Comparison of ENCODE assay signal across 12 mouse cellular contexts in genomic region chr15:79431925-79432324, GRCm38 (mm10). TPM values are rescaled to one million over a fixed set of nuclear protein-coding genes. Genes with fewer than 3 reads are reported as not detected.
DNase-seq lines count a peak whose midpoint lies in the region; ATAC-seq and TF ChIP-seq lines count a peak whose summit lies in the region.
"Had no signal": no experiment of that assay in that cellular context is flagged by ENCODE, and none has a peak within 500 bp of the region (broad histone marks: within the 10 kb centered on the region; RNA-seq: fewer than 3 reads in every experiment).

No protein-coding gene starts in this region.

- H3K4me1 ChIP-seq in heart, adult 2 months (ENCODE audit: control insufficient read depth, insufficient read depth, low read length), result peaks cover 38% of the 10 kb centered on the region
- peaks cover 39% of the 10 kb centered on the region for H3K4me1 ChIP-seq in heart, postnatal 0 days (ENCODE audit: control insufficient read depth, insufficient read depth)
- H3K4me1 ChIP-seq in olfactory bulb, adult 2 months (ENCODE audit: control insufficient read depth, insufficient read depth, low read length), result peaks cover 45% of the 10 kb centered on the region

- H3K27ac ChIP-seq in heart, adult 2 months, result peak overlapping the region; percentile 63
- H3K27ac ChIP-seq in heart, postnatal 0 days (ENCODE audit: low read depth), result peak overlapping the region; percentile 88
- peak overlapping the region; percentile 8; the same call in 1 of the 2 replicates for H3K27ac ChIP-seq in olfactory bulb, adult 2 months (ENCODE audit: insufficient read depth, low read depth, low read length)
- H3K27ac ChIP-seq: forebrain, embryonic 12.5 days had no signal

- no peak overlapping the region; the same call in 1 of the 2 replicates for H3K4me3 ChIP-seq in heart, adult 2 months
- H3K4me3 ChIP-seq in heart, postnatal 0 days (ENCODE audit: low read depth, low read length), result no peak overlapping the region
- no peak overlapping the region for H3K4me3 ChIP-seq in olfactory bulb, adult 2 months (ENCODE audit: insufficient read depth, low read depth, low read length)
- H3K4me3 ChIP-seq: forebrain, embryonic 12.5 days had no signal

- no peak overlapping the region; the same call in 1 of the 2 replicates for H3K9ac ChIP-seq in heart, adult 2 months (ENCODE audit: low read depth, low read length)
- no peak overlapping the region; the same call in 1 of the 2 replicates for H3K9ac ChIP-seq in heart, postnatal 0 days (replicated peaks; ENCODE audit: low read depth, low read length)
- H3K9ac ChIP-seq: forebrain, embryonic 12.5 days had no signal

- intact Hi-C loops in heart, adult 2 months (cut with DNase I), result no loop called here
- intact Hi-C loops in heart, postnatal 14 days (cut with DNase I), result no loop called here

- peaks cover 13% of the 10 kb centered on the region for H3K36me3 ChIP-seq in heart, adult 2 months (ENCODE audit: control insufficient read depth, insufficient read depth, low read length)
- peaks cover 54% of the 10 kb centered on the region for H3K36me3 ChIP-seq in heart, postnatal 0 days (replicated peaks; ENCODE audit: control insufficient read depth, insufficient read depth, low read length)

- peak; percentile 24; the same call in 1 of the 2 replicates for ATAC-seq in heart, postnatal 0 days (ENCODE audit: insufficient read depth, low read depth)
- ATAC-seq: CD4-positive, CD25-positive, alpha-beta regulatory T cell, adult 4 months; inflammation-experienced regulatory T-cells, adult 6 months had no signal

- H3K4me2 ChIP-seq in heart, postnatal 0 days (ENCODE audit: low read depth, low read length), result peak overlapping the region; percentile 36
- H3K4me2 ChIP-seq: forebrain, embryonic 12.5 days had no signal

- no peak for DNase-seq in heart, adult 2 months
- no peak for DNase-seq in heart, postnatal 14 days
- DNase-seq in lung, postnatal 10 days, result peak; percentile 51
- DNase-seq in lung, postnatal 36 days, result no peak
- peak; percentile 64 for DNase-seq in heart, postnatal 0 days (ENCODE audit: low spot score)
- no peak for DNase-seq in adrenal gland, adult 2 months
- DNase-seq in thymus, postnatal 4 days, result no peak
- DNase-seq: cerebellum, adult 8-10 months had no signal

- no peak for TF ChIP-seq CTCF in heart, adult 2 months (IDR thresholded peaks at IDR 0.05)
- no peak for TF ChIP-seq CTCF in heart, postnatal 0 days (IDR thresholded peaks at IDR 0.05; ENCODE audit: low read depth)
- TF ChIP-seq CTCF in olfactory bulb, adult 2 months (IDR thresholded peaks at IDR 0.05; ENCODE audit: insufficient read depth, low read depth, low read length), result no peak

- H3K9me3 ChIP-seq in heart, postnatal 0 days (replicated peaks; ENCODE audit: control insufficient read depth, low read length), result no peaks in the 10 kb centered on the region
- H3K9me3 ChIP-seq: forebrain, embryonic 12.5 days had no signal

- peak; percentile 42; the same call in 1 of the 2 replicates for TF ChIP-seq POLR2A in heart, adult 2 months (IDR thresholded peaks at IDR 0.05; ENCODE audit: insufficient read depth, low read depth, low read length)
- TF ChIP-seq POLR2A in olfactory bulb, adult 2 months (IDR thresholded peaks at IDR 0.05; ENCODE audit: insufficient read depth, low read depth, low read length), result no peak

- 38% methylated on average over 7 of the region's 7 CpGs for WGBS in heart, adult 2 months
- 55% methylated on average over 7 of the region's 7 CpGs for WGBS in heart, postnatal 0 days
- 80% methylated on average over 7 of the region's 7 CpGs for WGBS in olfactory bulb, adult 2 months

- peaks cover 9% of the 10 kb centered on the region for H3K79me2 ChIP-seq in heart, adult 2 months (replicated peaks; ENCODE audit: control insufficient read depth, insufficient read depth, low read length)

- H3K27me3 ChIP-seq in heart, adult 2 months (ENCODE audit: control insufficient read depth, insufficient read depth, low read length), result no peaks in the 10 kb centered on the region
- H3K27me3 ChIP-seq in heart, postnatal 0 days (ENCODE audit: control insufficient read depth, insufficient read depth, low read length), result no peaks in the 10 kb centered on the region
- H3K27me3 ChIP-seq: forebrain, embryonic 12.5 days had no signal

- peak; percentile 56; the same call in 1 of the 2 replicates for TF ChIP-seq EP300 in heart, adult 2 months (IDR thresholded peaks at IDR 0.05; ENCODE audit: insufficient read depth, low read depth, low read length)
- 0 out of 2 replicates have a peak, but pooled peaks have one; percentile 53 for TF ChIP-seq EP300 in heart, postnatal 0 days (IDR thresholded peaks at IDR 0.05; ENCODE audit: low read depth)

RNA-seq across cellular contexts. Expression of gene Csnk1e, which starts 23.4 kb away (rescaled TPM):
- 10 to 100 TPM; 46.5 to 48.3 TPM for total RNA-seq in heart, adult 2 months (2021)
- 62.6 and 63.6 TPM in 2 replicates for polyA plus RNA-seq in heart, adult 2 months (2012; rRNA removed)
- 10 to 100 TPM; 62.3 to 67.3 TPM for total RNA-seq in heart, postnatal 14 days (2021)
- total RNA-seq in heart, postnatal 0 days (2014; rRNA removed; ENCODE audit: low replicate concordance), result 167 and 193 TPM in 2 replicates
- polyA plus RNA-seq in heart, postnatal 0 days (2015; fragmentation: Nextera tagmentation; extraction: Ambion mirVana), result 55.5 and 61.5 TPM in 2 replicates
- not detected in 2 replicates for polyA plus RNA-seq in olfactory bulb, adult 2 months (2012; ENCODE audit: insufficient read depth, insufficient read length, low replicate concordance, missing spikeins)
- 10 to 100 TPM; 74.6 to 87.7 TPM for total RNA-seq in adrenal gland, adult 2 months (2021)
- 59.2 and 65.3 TPM in 2 replicates for polyA plus RNA-seq in adrenal gland, adult 2 months (2012; rRNA removed)

RNA-seq across cellular contexts. Expression of gene Tmem184b, which starts 28.6 kb away (rescaled TPM):
- 10 to 100 TPM; 38.7 to 42.9 TPM for total RNA-seq in heart, adult 2 months (2021)
- 83.1 and 84.2 TPM in 2 replicates for polyA plus RNA-seq in heart, adult 2 months (2012; rRNA removed)
- 10 to 100 TPM; 52.8 to 55.6 TPM for total RNA-seq in heart, postnatal 14 days (2021)
- 70.6 and 111 TPM in 2 replicates for total RNA-seq in heart, postnatal 0 days (2014; rRNA removed; ENCODE audit: low replicate concordance)
- 31.8 and 32.7 TPM in 2 replicates for polyA plus RNA-seq in heart, postnatal 0 days (2015; fragmentation: Nextera tagmentation; extraction: Ambion mirVana)
- not detected in 2 replicates for polyA plus RNA-seq in olfactory bulb, adult 2 months (2012; ENCODE audit: insufficient read depth, insufficient read length, low replicate concordance, missing spikeins)
- total RNA-seq in adrenal gland, adult 2 months (2021), result 10 to 100 TPM; 61.5 to 66.3 TPM
- polyA plus RNA-seq in adrenal gland, adult 2 months (2012; rRNA removed), result 255 and 262 TPM in 2 replicates

Comparison
In these comparisons a context has a peak if more than half of its experiments do, and no peak if none do; other contexts are left out.
1. DNase-seq: peak in lung, postnatal 10 days (single experiment) and heart, postnatal 0 days (single experiment); none in heart, adult 2 months (0 of 2), heart, postnatal 14 days (0 of 2), lung, postnatal 36 days (single experiment), adrenal gland, adult 2 months (single experiment) and thymus, postnatal 4 days (single experiment).
2. H3K27ac ChIP-seq: peak in every context shown above with its lines; median percentile 88 in heart, postnatal 0 days; 63 in heart, adult 2 months; 8 in olfactory bulb, adult 2 months.